Mouse (Mus musculus): ENCODE measurements at regions not wholly inside any gene's neighbourhood (a gene's known extent, or its start where the extent isn't known, plus 50 kb on each side); places are given as distances from the start of the nearest gene placed in this dataset.

- H3K27ac ChIP-seq (ENCODE audit: insufficient read depth, low read length), result no peak overlapping the region
- TF ChIP-seq POLR2A (IDR thresholded peaks at IDR 0.05; ENCODE audit: insufficient read depth, low read length), result no peak
- no peak for TF ChIP-seq EP300 (IDR thresholded peaks at IDR 0.05; ENCODE audit: insufficient read depth, low read depth, low read length)
- TF ChIP-seq CTCF (IDR thresholded peaks at IDR 0.05; ENCODE audit: low read depth, low read length), result no peak
- no peaks in the 10 kb centered on the region for H3K4me1 ChIP-seq (ENCODE audit: control insufficient read depth, insufficient read depth, low read length)
- no peak overlapping the region for H3K4me3 ChIP-seq (ENCODE audit: low read depth, low read length)
- H3K9ac ChIP-seq (ENCODE audit: low read depth, poor library complexity, severe bottlenecking), result no peak overlapping the region
- H3K9me3 ChIP-seq (replicated peaks; ENCODE audit: control insufficient read depth, insufficient read depth, low read length, poor library complexity, severe bottlenecking), result no peaks in the 10 kb centered on the region
- no peaks in the 10 kb centered on the region for H3K36me3 ChIP-seq (ENCODE audit: control insufficient read depth, insufficient read depth, low read length, poor library complexity, severe bottlenecking)
- H3K27me3 ChIP-seq (ENCODE audit: control insufficient read depth, insufficient read depth, low read length, poor library complexity, severe bottlenecking), result no peaks in the 10 kb centered on the region
These were observed 138.1 kb downstream of the Ice1 start for GRCm38 (mm10) chr13:70499302-70499701.

Data from ES-Bruce4 (cell line).